Mouse (Mus musculus): ENCODE data around the gene Tet2. TPM values are rescaled to one million over a fixed set of nuclear protein-coding genes. Genes with fewer than 3 reads are reported as not detected.

Gene Tet2
- total RNA-seq (2023), result 10 to 100 TPM; 81.6 to 87.9 TPM

GRCm38 (mm10) chr3:133544551-133545303 lies at the start of gene Tet2:
Tet2 (minus strand) TSS chr3:133545139.

Other genes starting within 250 kb of the Tet2 start
- 10 to 100 TPM; 17.7 to 18.8 TPM for gene Ppa2, start 235.0 kb downstream of the Tet2 start, total RNA-seq (2023)